Mouse (Mus musculus): ENCODE results near the gene Sec61g. TPM values are rescaled to one million over a fixed set of nuclear protein-coding genes. Genes with fewer than 3 reads are reported as not detected.

Sec61g gene
- polyA plus RNA-seq, 2 experiments from 2014 or later = 6.3 to 8.5 TPM

Other genes with a start within 250 kb of the Sec61g start
- gene Egfr, start 243.7 kb upstream of the Sec61g start, polyA plus RNA-seq (2017; shearing (Covaris generic)) = under 1 TPM in 1 of 2 experiments, not detected in 1; 0.13 TPM